Mouse (Mus musculus) neural tube, embryonic 11.5 days (tissue): ENCODE data around the gene Fbxl15. TPM values are rescaled to one million over a fixed set of nuclear protein-coding genes. Genes with fewer than 3 reads are reported as not detected.

Experiments
- ATAC-seq: fragments of 200-750 bp; cut with Nextera tagmentation; 2 replicates; pipeline ENCODE4 v1.8.0; 2017; ENCODE audit warnings: moderate number of reproducible peaks, mild to moderate bottlenecking, moderate TSS enrichment, moderate library complexity; ENCODE audit not compliant: insufficient read depth, low FRiP score, low TSS enrichment
- DNase-seq: peaks from one replicate; pipeline ENCODE4 v3.0.0-alpha.2; 2015; ENCODE audit warnings: low spot score
- H3K27ac ChIP-seq: fragments of 300-500 bp; sonication (generic); 2 replicates; pipeline ENCODE4 v1.5.1; 2014; ENCODE audit warnings: low read depth, mild to moderate bottlenecking, low read length
- H3K27me3 ChIP-seq: fragments of 300-500 bp; sonication (generic); 2 replicates; pipeline ENCODE4 v1.6.1; 2014; ENCODE audit warnings: mild to moderate bottlenecking, low read length, mixed read lengths; ENCODE audit not compliant: control insufficient read depth, insufficient read depth
- H3K36me3 ChIP-seq: fragments of 300-500 bp; sonication (generic); 2 replicates; pipeline ENCODE4 v1.6.1; 2014; ENCODE audit warnings: mild to moderate bottlenecking, low read length, moderate library complexity, mixed read lengths; ENCODE audit not compliant: control insufficient read depth, insufficient read depth
- H3K4me1 ChIP-seq: fragments of 300-500 bp; sonication (generic); 2 replicates; pipeline ENCODE4 v1.6.1; 2014; ENCODE audit warnings: low read length, mixed read lengths; ENCODE audit not compliant: control insufficient read depth, insufficient read depth
- H3K4me2 ChIP-seq: fragments of 300-500 bp; sonication (generic); 2 replicates; pipeline ENCODE4 v1.6.1; 2014; ENCODE audit warnings: low read depth, mild to moderate bottlenecking, moderate library complexity
- H3K4me3 ChIP-seq: fragments of 300-500 bp; sonication (generic); 2 replicates; pipeline ENCODE4 v1.5.1; 2014; ENCODE audit warnings: low read depth, low read length
- H3K9ac ChIP-seq: fragments of 300-500 bp; sonication (generic); 2 replicates; pipeline ENCODE4 v1.6.1; 2014; ENCODE audit warnings: mild to moderate bottlenecking, low read length
- H3K9me3 ChIP-seq: fragments of 300-500 bp; sonication (generic); 2 replicates; pipeline ENCODE4 v1.6.1; 2016; ENCODE audit warnings: low read length; ENCODE audit not compliant: control insufficient read depth
- whole genome bisulfite sequencing: fragments of 180-500 bp; shearing (Covaris S2); extraction: QIAGEN DNeasy Blood & Tissue Kit; methylation state at CpG from one replicate; pipeline ENCODE4 v1.1.7; 2014; 5-methylcytosine and 5-hydroxymethylcytosine counted together
- polyA plus RNA-seq: library from polyadenylated mRNA; unstranded; fragments of >200 nt; fragmentation: Nextera tagmentation; extraction: Ambion mirVana; gene quantifications from 2 replicates; pipeline ENCODE4 v1.2.1, GENCODE M21; 2014

Fbxl15 gene
- polyA plus RNA-seq, 1 experiment from 2014 or later: 22.0 TPM

- Histone ChIP-seq H3K9ac (no peak overlapping the region), H3K36me3 (no peaks in the 10 kb centered on the region), H3K4me2 (no peak overlapping the region), H3K4me3 (no peak overlapping the region), H3K4me1 (peaks cover 6% of the 10 kb centered on the region; the same call in 1 of the 2 replicates), H3K27ac (no peak overlapping the region), H3K27me3 (peaks cover 59% of the 10 kb centered on the region), H3K9me3 (no peaks in the 10 kb centered on the region)
- ATAC-seq (no peak), DNase-seq (no peak)
- WGBS: 88% methylated on average over 20 of the region's 21 CpGs
Measured at GRCm38 (mm10) chr19:46312566-46312965, 15.4 kb upstream of the Fbxl15 start.

GRCm38 (mm10) chr19:46313116-46313515 lies 14.9 kb upstream of the Fbxl15 start:
- WGBS: 85% methylated on average over 9 of the region's 9 CpGs
- no peaks in the 10 kb centered on the region for H3K9me3 ChIP-seq
- ATAC-seq: no peak
- H3K36me3 ChIP-seq: no peaks in the 10 kb centered on the region
- H3K27ac ChIP-seq: no peak overlapping the region
- peaks cover 59% of the 10 kb centered on the region for H3K27me3 ChIP-seq
- H3K4me2 ChIP-seq: no peak overlapping the region
- H3K9ac ChIP-seq: no peak overlapping the region
- H3K4me1 ChIP-seq: peaks cover 9% of the 10 kb centered on the region; the same call in 1 of the 2 replicates
- H3K4me3 ChIP-seq: no peak overlapping the region
- DNase-seq: no peak

- Histone ChIP-seq H3K27me3 (peaks cover 61% of the 10 kb centered on the region), H3K4me3 (no peak overlapping the region), H3K36me3 (no peaks in the 10 kb centered on the region), H3K4me1 (peaks cover 8% of the 10 kb centered on the region; the same call in 1 of the 2 replicates), H3K4me2 (no peak overlapping the region), H3K9ac (no peak overlapping the region), H3K9me3 (no peaks in the 10 kb centered on the region), H3K27ac (no peak overlapping the region)
- ATAC-seq (no peak), DNase-seq (no peak)
- 69% methylated on average over 6 of the region's 6 CpGs for WGBS
Measured at GRCm38 (mm10) chr19:46313591-46313990, 14.4 kb upstream of the Fbxl15 start.

GRCm38 (mm10) chr19:46314151-46314601 lies 13.8 kb upstream of the Fbxl15 start:
- ATAC-seq (no peak), DNase-seq (no peak)
- H3K4me1 ChIP-seq: 0 out of 2 replicates have a peak, but pooled peaks cover 7% of the 10 kb centered on the region
- no peak overlapping the region for H3K4me3 ChIP-seq
- H3K9ac ChIP-seq: no peak overlapping the region
- H3K4me2 ChIP-seq: no peak overlapping the region
- H3K27me3 ChIP-seq: peaks cover 64% of the 10 kb centered on the region
- no peaks in the 10 kb centered on the region for H3K9me3 ChIP-seq
- H3K36me3 ChIP-seq: no peaks in the 10 kb centered on the region
- WGBS: 18% methylated on average over 18 of the region's 18 CpGs
- H3K27ac ChIP-seq: no peak overlapping the region

- DNase-seq (no peak), ATAC-seq (no peak)
- Histone ChIP-seq H3K27ac (no peak overlapping the region), H3K27me3 (peaks cover 73% of the 10 kb centered on the region), H3K9ac (no peak overlapping the region), H3K36me3 (no peaks in the 10 kb centered on the region), H3K9me3 (no peaks in the 10 kb centered on the region), H3K4me2 (no peak overlapping the region), H3K4me1 (0 out of 2 replicates have a peak, but pooled peaks cover 7% of the 10 kb centered on the region), H3K4me3 (no peak overlapping the region)
- 45% methylated on average over 14 of the region's 14 CpGs for WGBS
Measured at GRCm38 (mm10) chr19:46314872-46315742, 12.9 kb upstream of the Fbxl15 start.

- Histone ChIP-seq H3K4me2 (no peak overlapping the region), H3K9ac (no peak overlapping the region), H3K4me1 (0 out of 2 replicates have a peak, but pooled peaks cover 7% of the 10 kb centered on the region), H3K36me3 (no peaks in the 10 kb centered on the region), H3K27ac (no peak overlapping the region), H3K27me3 (peaks cover 78% of the 10 kb centered on the region), H3K9me3 (no peaks in the 10 kb centered on the region), H3K4me3 (no peak overlapping the region)
- 55% methylated on average over 12 of the region's 12 CpGs for WGBS
- no peak for ATAC-seq
- no peak for DNase-seq
Measured at GRCm38 (mm10) chr19:46315752-46316610, 12.0 kb upstream of the Fbxl15 start.

- Histone ChIP-seq H3K4me1 (peaks cover 14% of the 10 kb centered on the region), H3K9me3 (no peaks in the 10 kb centered on the region), H3K36me3 (no peaks in the 10 kb centered on the region), H3K4me2 (peak overlapping the region; percentile 49), H3K27me3 (peaks cover 75% of the 10 kb centered on the region), H3K9ac (no peak overlapping the region; the same call in 1 of the 2 replicates), H3K4me3 (peak overlapping the region; percentile 40), H3K27ac (no peak overlapping the region)
- DNase-seq (no peak), ATAC-seq (no peak)
- 25% methylated on average over 15 of the region's 15 CpGs for WGBS
Measured at GRCm38 (mm10) chr19:46316846-46317545, 11.0 kb upstream of the Fbxl15 start.

GRCm38 (mm10) chr19:46317546-46317885 lies 10.5 kb upstream of the Fbxl15 start:
- Histone ChIP-seq H3K9me3 (no peaks in the 10 kb centered on the region), H3K4me2 (peak overlapping the region; percentile 49), H3K4me1 (peaks cover 19% of the 10 kb centered on the region), H3K36me3 (no peaks in the 10 kb centered on the region), H3K9ac (peak overlapping the region; percentile 11; the same call in 1 of the 2 replicates), H3K27ac (no peak overlapping the region), H3K27me3 (peaks cover 78% of the 10 kb centered on the region), H3K4me3 (peak overlapping the region; percentile 40)
- WGBS: 1% methylated on average over 47 of the region's 48 CpGs
- DNase-seq: no peak
- ATAC-seq: no peak
